Mouse (Mus musculus): ENCODE measurements at regions not wholly inside any gene's neighbourhood (a gene's known extent, or its start where the extent isn't known, plus 50 kb on each side); places are given as distances from the start of the nearest gene placed in this dataset.

GRCm38 (mm10) chr1:94804877-94805276, 508.5 kb upstream of the Fam174a start:
- no peak for TF ChIP-seq FLI1 (IDR thresholded peaks at IDR 0.05; ENCODE audit: low read length)
- TF ChIP-seq GATA1 (IDR thresholded peaks at IDR 0.05; ENCODE audit: borderline replicate concordance, low read length) = no peak
